Mouse (Mus musculus) G1E (cell line): ENCODE results near the gene 2700049A03Rik. TPM values are rescaled to one million over a fixed set of nuclear protein-coding genes. Genes with fewer than 3 reads are reported as not detected.

Source experiments
- ATAC-seq: 2 replicates; pipeline ENCODE4 v1.8.0; 2016; ENCODE audit warnings: mild to moderate bottlenecking; ENCODE audit not compliant: insufficient number of reproducible peaks, poor library complexity, low FRiP score, severe bottlenecking; ENCODE audit errors: extremely low read depth
- DNase-seq: peaks from one replicate; pipeline ENCODE4 v3.0.0; 2012; ENCODE audit warnings: low spot score
- H3K27me3 ChIP-seq: 2 replicates; pipeline ENCODE4 v1.6.1; 2012; ENCODE audit warnings: mild to moderate bottlenecking, low read length, inconsistent platforms; ENCODE audit not compliant: insufficient read depth
- H3K36me3 ChIP-seq: replicated peaks from 2 replicates; pipeline ENCODE3; 2012; ENCODE audit warnings: mild to moderate bottlenecking, inconsistent platforms
- H3K4me1 ChIP-seq: 2 replicates; pipeline ENCODE4 v1.6.1; 2012; ENCODE audit warnings: low read depth, low read length, inconsistent platforms, mixed read lengths; ENCODE audit not compliant: insufficient read depth
- H3K4me3 ChIP-seq: 2 replicates; pipeline ENCODE4 v1.5.1; 2012; ENCODE audit warnings: low read depth, mild to moderate bottlenecking, inconsistent platforms, low read length, moderate library complexity, mixed read lengths
- H3K9me3 ChIP-seq: replicated peaks from 2 replicates; pipeline ENCODE4 v1.6.1; 2012; ENCODE audit warnings: inconsistent platforms
- CTCF ChIP-seq: IDR thresholded peaks from 2 replicates; pipeline ENCODE4 v1.5.1; 2012; ENCODE audit warnings: low read depth, low read length, inconsistent platforms, mixed read lengths
- GATA1 ChIP-seq: IDR thresholded peaks from 2 replicates; pipeline ENCODE4 v1.6.1; 2012; ENCODE audit warnings: borderline replicate concordance, low read length, inconsistent platforms, mixed read lengths
- GATA2 ChIP-seq: IDR thresholded peaks from 2 replicates; pipeline ENCODE4 v1.6.1; 2012; ENCODE audit warnings: low read depth, low read length, inconsistent platforms, borderline replicate concordance
- POLR2AphosphoS5 ChIP-seq: IDR thresholded peaks from 2 replicates; pipeline ENCODE4 v1.6.1; 2012; ENCODE audit warnings: low read depth, low read length, inconsistent platforms; ENCODE audit not compliant: insufficient replicate concordance
- TAL1 ChIP-seq: conservative IDR thresholded peaks from 2 replicates; pipeline ENCODE4 v1.6.1; 2012; ENCODE audit warnings: low read depth, low read length, inconsistent platforms, mixed read lengths
- polyA plus RNA-seq: library from polyadenylated mRNA; stranded (reverse); fragments of >175 nt; gene quantifications from 2 replicates; pipeline ENCODE4 v1.2.3, GENCODE M21; 2012
- total RNA-seq, 2 experiments: library from RNA; stranded (forward) in 1 of 2; stranded (reverse) in 1 of 2; fragments of 200-1000 nt in 1 of 2; fragments of >200 nt in 1 of 2; fragmentation: Nextera tagmentation in 1 of 2; gene quantifications; 2 replicates each; pipeline ENCODE4 v1.2.3; 2014 to 2017

The 2700049A03Rik gene
- total and polyA plus RNA-seq, 3 experiments, result 1.4 to 52.9 (median 26.7) TPM

DNA sequence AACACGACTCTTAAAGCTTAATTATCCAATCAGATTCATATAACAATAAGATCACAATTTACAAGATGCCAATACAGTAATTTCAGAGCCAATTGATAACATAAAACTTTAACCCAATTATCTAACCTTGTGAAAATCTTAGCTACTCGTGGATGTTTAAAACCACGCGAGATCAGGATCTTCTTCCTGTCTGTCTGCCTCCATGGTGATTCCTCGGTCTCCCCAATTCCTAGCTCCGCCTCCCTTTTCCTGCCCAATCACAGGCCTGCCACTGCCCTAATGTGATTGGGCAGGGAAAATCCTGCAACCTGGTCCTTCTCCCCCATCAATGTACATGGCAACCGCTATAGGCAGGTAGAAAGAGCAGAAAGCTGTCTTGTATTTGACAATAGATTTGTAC lies 132.7 kb downstream of the 2700049A03Rik start:
- ATAC-seq (no peak), DNase-seq (no peak)
- Histone ChIP-seq H3K27me3 (peaks cover 13% of the 10 kb centered on the region), H3K36me3 (no peaks in the 10 kb centered on the region), H3K4me1 (no peaks in the 10 kb centered on the region), H3K4me3 (no peak overlapping the region), H3K9me3 (no peaks in the 10 kb centered on the region; the same call in 1 of the 2 replicates)
- TF ChIP-seq POLR2AphosphoS5, result no peak
- TF ChIP-seq CTCF, result no peak
- no peak for TF ChIP-seq GATA1

DNA sequence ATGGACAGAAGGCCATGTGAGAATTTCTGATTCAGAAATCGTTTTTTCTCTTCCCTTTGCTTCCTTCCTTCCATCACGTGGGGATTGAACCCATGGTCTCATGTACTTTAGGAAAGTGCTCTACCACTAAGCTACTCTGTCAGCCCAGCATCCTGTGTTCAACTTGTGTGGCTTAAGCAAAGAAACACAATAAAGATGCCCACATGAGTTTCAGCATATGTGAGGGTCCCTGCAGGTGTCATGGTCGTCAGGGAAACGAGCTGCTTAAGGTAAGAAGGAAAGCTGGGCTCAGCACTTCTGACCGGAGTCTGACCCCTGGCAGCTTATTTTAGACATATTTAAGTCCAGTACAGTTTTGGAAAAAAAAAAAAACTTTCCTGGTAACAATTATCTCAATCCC lies 134.5 kb downstream of the 2700049A03Rik start:
- Histone ChIP-seq H3K4me1 (no peaks in the 10 kb centered on the region), H3K36me3 (no peaks in the 10 kb centered on the region), H3K27me3 (peaks cover 18% of the 10 kb centered on the region), H3K4me3 (no peak overlapping the region), H3K9me3 (peaks cover 3% of the 10 kb centered on the region)
- TF ChIP-seq POLR2AphosphoS5 (no peak), GATA1 (no peak)
- ATAC-seq, result no peak
- DNase-seq, result no peak

DNA sequence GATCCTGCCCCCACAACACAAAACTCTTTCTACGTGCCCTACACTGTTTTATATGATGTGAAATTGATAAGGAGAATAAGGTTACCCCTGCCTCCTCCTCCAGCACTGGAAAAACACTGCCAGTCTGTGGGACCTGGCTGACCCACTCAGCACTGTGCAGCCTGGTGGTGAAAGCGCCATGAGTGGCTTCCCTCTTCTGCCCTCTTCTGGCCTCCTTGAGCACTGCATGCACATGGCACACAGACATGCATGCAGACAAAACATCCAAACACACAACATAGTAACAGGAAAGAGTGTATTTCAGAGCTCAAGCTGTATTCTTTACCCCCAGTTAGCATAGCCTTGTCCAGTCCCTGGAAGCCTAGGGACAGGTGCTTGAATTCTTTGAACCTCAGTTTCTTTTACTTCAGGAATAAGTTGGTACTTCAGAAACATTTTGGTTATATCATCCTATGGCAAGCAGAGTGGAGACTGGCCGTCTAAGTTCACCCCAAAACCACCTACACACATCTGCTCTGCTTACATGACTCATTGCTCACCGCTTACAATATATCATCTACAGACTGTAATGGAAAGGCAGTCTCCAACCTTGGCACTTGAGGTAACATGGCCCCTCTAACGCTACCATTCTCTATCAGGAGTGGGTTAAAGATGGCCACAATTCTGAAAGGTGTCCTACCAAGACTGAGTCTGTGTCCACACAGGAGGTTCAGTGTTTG lies 138.0 kb downstream of the 2700049A03Rik start:
- H3K4me1 ChIP-seq, result no peaks in the 10 kb centered on the region
- DNase-seq, result no peak

DNA sequence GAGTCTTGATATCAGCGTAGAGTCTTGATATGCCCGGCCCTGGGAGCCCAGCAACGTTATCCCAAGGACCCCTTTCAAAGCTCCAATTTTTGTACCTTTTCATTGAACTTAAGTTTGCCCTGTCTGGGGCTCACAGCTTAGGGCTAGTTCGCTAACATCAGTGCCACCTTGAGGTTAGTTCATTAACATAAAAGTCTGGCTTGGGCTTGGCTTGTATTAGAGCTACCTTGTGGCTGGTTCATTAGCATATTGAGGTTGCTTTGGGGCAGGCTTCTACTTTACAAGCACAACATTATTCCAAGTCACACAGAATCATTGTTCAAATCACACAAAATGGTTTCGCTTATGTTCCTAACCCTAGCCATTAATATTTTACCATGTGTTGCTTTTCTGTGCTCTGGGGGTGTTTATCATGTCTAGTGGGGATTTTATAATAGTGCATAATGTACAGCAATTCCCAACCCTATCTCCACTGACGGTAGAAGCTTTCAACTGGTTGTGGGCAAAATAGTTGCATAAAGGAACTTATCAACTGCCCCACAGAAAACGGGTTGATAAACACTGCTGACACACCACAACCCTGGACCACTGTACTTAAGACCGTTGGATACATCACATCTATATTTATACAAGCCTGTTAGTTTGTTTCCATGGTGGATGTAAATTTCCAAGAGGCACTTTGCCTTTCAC lies 139.4 kb downstream of the 2700049A03Rik start:
- TF ChIP-seq TAL1, result no peak
- no peak for TF ChIP-seq POLR2AphosphoS5
- no peak for TF ChIP-seq GATA2
- no peak for TF ChIP-seq GATA1
- TF ChIP-seq CTCF, result no peak
- peaks cover 3% of the 10 kb centered on the region for H3K9me3 ChIP-seq
- H3K27me3 ChIP-seq, result peaks cover 10% of the 10 kb centered on the region
- H3K36me3 ChIP-seq, result no peaks in the 10 kb centered on the region
- ATAC-seq, result no peak
- no peak overlapping the region for H3K4me3 ChIP-seq
- no peaks in the 10 kb centered on the region for H3K4me1 ChIP-seq
- no peak for DNase-seq

More for the DNA sequence above, 138.0 kb downstream of the 2700049A03Rik start:
- H3K9me3 ChIP-seq, result peaks cover 3% of the 10 kb centered on the region
- H3K27me3 ChIP-seq, result peaks cover 18% of the 10 kb centered on the region
- H3K4me3 ChIP-seq, result no peak overlapping the region
- H3K36me3 ChIP-seq, result no peaks in the 10 kb centered on the region
- TF ChIP-seq GATA1 (no peak), CTCF (peak; percentile 67)
- ATAC-seq, result no peak

DNA sequence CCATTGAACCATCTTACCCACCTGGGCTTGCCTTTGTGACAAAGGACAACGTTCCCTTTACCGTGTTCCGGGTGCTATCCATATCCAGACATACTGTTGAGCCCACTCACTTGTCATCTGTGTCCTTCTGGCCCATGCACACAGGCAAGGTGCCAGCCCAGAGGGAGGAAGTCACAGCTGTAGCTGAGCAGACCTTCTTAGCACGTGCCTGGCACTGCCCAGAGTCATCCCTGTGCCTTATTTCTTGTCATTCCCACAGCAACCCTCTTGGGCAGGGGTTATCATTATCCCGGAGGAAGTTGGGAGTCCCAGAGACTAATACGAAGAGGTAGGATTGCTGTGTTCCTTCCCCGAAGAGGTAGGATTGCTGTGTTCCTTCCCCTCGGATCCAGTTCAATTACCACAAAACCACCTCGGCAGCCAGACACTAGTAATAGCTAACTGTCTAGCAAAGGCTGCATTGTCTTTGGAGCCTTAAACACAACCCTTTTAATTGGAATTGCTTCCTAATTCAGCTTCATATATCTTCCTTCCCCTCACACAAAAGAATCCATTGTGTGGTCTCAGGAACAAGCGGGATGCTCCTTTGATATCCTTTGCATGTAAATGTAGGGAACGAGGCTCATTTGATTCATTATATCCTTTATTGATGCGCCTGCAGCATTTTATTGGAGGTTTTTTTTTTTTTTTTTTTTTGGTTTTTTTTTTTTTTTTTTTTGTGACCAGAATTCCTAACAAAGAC lies 143.0 kb downstream of the 2700049A03Rik start:
- Histone ChIP-seq H3K4me3 (no peak overlapping the region), H3K27me3 (peaks cover 14% of the 10 kb centered on the region), H3K9me3 (no peaks in the 10 kb centered on the region), H3K36me3 (no peaks in the 10 kb centered on the region), H3K4me1 (no peaks in the 10 kb centered on the region)
- no peak for ATAC-seq
- TF ChIP-seq GATA1 (no peak), POLR2AphosphoS5 (no peak), GATA2 (no peak), TAL1 (no peak), CTCF (no peak)
- no peak for DNase-seq

DNA sequence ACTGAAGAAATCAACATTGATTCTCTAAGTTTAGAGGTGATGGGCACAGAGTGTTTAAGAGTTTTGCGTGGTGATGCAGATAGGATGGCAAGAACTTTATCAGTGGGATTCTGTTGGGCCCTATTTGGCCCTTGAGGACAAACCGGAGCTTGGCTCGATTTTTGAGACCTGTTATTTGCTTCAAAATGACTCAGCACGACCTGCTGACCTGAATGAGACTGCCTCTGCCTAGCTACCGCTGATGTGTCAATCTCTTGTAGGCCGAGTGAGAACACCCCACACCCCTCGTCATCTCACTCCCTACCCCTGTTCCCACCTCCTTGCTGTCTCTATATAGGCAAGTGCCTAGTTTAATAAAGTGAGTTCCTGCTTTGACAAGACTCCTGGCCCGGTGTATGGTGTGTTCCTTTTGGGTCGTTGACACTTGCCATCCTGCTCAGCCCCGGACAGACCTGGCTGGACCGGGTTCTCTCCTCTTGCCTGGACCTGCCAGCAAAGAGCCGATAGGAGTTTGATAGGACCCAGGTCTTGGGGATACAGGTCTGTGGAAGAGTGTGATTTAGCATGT lies 144.6 kb downstream of the 2700049A03Rik start:
- no peak for TF ChIP-seq POLR2AphosphoS5
- no peak for TF ChIP-seq TAL1
- TF ChIP-seq GATA1, result no peak
- no peak for TF ChIP-seq GATA2
- TF ChIP-seq CTCF, result no peak
- peaks cover 9% of the 10 kb centered on the region for H3K27me3 ChIP-seq
- H3K4me3 ChIP-seq, result no peak overlapping the region
- no peaks in the 10 kb centered on the region for H3K36me3 ChIP-seq
- no peaks in the 10 kb centered on the region for H3K4me1 ChIP-seq
- ATAC-seq, result no peak
- DNase-seq, result no peak
- no peaks in the 10 kb centered on the region for H3K9me3 ChIP-seq
